Mouse (Mus musculus) lung, adult 18-20 months (tissue): ENCODE measurements around the gene Gm49325.
"Not testable (repeated sequence)": the region's sequence is repeated elsewhere in the genome, so short reads cannot be mapped to it uniquely, and the experiment has no call there.

Experiments used
- DNase-seq, 2 experiments: peaks; one replicate each; pipeline ENCODE4 v3.0.0; 2022; ENCODE audit warnings: mixed read lengths in 2 of 2

Gm49325 gene

DNA sequence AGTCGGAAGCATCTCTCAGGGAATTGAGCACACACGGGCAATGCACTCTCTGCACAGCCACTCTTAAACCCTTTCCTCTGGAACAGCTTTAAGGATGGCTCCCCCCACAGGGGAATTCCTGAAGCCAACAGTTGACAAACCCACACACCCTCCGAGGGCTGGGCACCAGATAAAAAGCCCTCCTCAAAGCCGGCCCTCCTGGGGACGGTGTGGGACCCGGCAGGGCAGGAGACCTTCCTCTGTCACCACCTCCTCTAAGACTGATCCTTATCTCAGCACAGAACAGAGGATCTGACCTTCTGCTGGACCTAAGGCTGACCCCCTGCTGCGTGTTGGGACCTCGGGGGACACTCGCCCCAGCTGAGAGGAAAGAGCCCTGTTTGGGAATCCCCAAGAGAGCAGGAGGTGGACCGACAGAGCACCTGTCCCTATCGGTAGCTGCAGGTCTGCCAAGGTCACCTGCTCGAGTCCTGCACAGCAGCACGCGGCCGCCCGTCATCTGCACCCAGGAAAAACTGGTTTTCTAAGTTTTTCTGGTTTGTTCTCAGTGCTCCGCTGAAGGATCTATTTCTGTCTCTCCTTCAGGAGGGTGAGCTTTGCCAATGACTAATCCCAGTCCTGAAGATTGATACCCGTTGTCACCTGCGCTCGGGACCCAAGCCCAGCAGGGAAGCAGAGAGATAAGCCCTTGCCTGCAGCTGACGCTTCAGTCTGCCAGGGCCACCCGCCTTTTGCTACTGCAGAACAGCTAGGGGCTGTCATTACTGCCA lies 80.1 kb downstream of the Gm49325 start, which contains the start of gene Tspear:
Gene Tspear (plus strand): TSS at position 675 of the 770 bp plus-strand sequence.
- no peak for DNase-seq

GRCm38 (mm10) chr10:77687021-77687420 lies 81.0 kb downstream of the Gm49325 start:
- DNase-seq: no peak

DNA sequence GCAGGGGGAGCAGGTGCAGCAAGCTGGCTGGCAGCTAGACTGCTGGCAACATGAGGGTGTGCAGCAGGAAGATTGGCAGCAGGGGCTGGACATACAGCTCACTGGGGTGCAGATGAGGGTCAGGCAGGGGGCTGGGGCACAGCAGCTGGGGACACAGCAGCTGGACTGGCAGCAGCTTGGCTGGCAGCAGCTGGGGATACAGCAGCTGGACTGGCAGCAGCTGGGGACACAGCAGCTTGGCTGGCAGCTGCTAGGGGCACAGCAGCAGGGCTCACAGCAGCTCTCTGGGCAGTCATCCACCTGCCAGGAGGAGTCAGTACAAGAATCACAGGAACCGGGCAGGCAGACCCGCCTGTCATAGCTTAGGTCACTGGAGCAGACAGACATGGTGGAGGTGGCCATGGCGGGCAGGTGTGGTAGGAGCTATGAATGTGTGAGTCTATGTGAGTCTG lies 84.4 kb downstream of the Gm49325 start, which contains the start of gene Gm19402:
Gene Gm19402 (minus strand): TSS at position 402 of the 452 bp plus-strand sequence.
- not testable (repeated sequence) for DNase-seq
